Mouse (Mus musculus): Measurements from ENCODE around the gene Ate1. TPM values are rescaled to one million over a fixed set of nuclear protein-coding genes. Genes with fewer than 3 reads are reported as not detected.

The Ate1 gene
- polyA plus RNA-seq, 1 experiment, result 38.7 TPM

DNA sequence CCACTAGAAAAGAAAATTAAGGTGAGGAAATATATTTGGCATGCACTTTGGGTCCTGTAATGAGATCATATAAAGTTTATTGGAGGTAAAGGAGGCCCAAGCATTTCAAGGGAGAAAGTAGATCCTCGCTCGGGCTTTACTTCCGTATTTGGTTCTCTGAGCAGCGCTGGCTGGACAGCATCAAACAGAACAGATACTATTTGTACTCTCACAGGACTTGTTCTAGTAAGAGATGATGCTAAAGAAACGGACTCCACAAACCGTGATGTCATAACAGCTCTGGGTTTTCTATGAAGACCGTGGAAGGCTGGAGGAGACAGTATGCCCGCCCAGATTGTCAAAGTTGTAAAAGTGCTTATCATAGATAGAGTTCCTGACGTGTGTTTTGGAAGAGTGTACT, 7.1 kb upstream of the Ate1 start:
- no peak overlapping the region for H3K27ac ChIP-seq (ENCODE audit: insufficient read depth, low read length)
- TF ChIP-seq CTCF (IDR thresholded peaks at IDR 0.05; ENCODE audit: borderline replicate concordance, insufficient read depth, low read length) (no peak), POLR2A (IDR thresholded peaks at IDR 0.05; ENCODE audit: low read depth, low read length) (no peak)

GRCm38 (mm10) chr7:130523451-130523850, 3.3 kb upstream of the Ate1 start:
- Histone ChIP-seq H3K4me3 (ENCODE audit: insufficient read depth, low read length) (no peak overlapping the region), H3K4me1 (ENCODE audit: control insufficient read depth, insufficient read depth, low read length) (0 out of 2 replicates have a peak, but pooled peaks cover 2% of the 10 kb centered on the region), H3K27ac (ENCODE audit: insufficient read depth, low read length) (no peak overlapping the region)
- no peak for TF ChIP-seq CTCF (IDR thresholded peaks at IDR 0.05; ENCODE audit: borderline replicate concordance, insufficient read depth, low read length)
- no peak for TF ChIP-seq POLR2A (IDR thresholded peaks at IDR 0.05; ENCODE audit: low read depth, low read length)

More for the DNA sequence above, 7.1 kb upstream of the Ate1 start:
- no peak overlapping the region for H3K4me3 ChIP-seq (ENCODE audit: insufficient read depth, low read length)
- H3K4me1 ChIP-seq (ENCODE audit: control insufficient read depth, insufficient read depth, low read length), result no peaks in the 10 kb centered on the region

DNA sequence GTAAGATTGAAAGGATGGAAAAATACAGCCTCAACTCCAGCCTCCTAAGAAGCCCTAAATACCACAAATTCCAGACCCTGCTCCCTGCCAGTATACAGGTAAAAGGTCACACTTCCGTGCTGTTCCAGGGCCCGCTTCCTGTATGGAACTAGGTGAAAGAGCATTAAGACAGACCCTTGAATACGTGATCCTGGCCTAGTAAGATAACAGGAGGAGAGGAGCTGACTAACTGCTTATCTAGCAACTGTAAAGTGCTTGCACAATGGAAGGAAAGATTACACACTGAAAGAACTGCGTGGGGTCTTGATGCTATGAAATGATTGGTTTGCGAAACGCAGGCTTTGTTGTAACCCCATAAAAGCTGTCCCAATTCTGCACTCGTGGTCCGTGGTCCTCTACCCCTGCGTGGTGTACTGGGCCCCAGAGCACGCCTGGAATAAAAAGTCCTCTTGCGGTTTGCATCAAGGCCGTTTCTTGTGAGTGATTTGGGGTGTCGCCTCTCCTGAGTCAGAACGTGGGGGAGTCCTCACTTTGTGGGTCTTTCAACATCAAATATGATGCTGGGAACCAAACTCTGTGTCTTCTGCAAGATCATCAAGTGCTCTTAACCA, 748 bp upstream of the Ate1 start:
- no peak overlapping the region for H3K27ac ChIP-seq (ENCODE audit: insufficient read depth, low read length)
- H3K4me1 ChIP-seq (ENCODE audit: control insufficient read depth, insufficient read depth, low read length), result peaks cover 4% of the 10 kb centered on the region
- H3K4me3 ChIP-seq (ENCODE audit: insufficient read depth, low read length), result no peak overlapping the region
- no peak for TF ChIP-seq POLR2A (IDR thresholded peaks at IDR 0.05; ENCODE audit: low read depth, low read length)

- Histone ChIP-seq H3K4me1 (ENCODE audit: control insufficient read depth, insufficient read depth, low read length) (peaks cover 4% of the 10 kb centered on the region), H3K27ac (ENCODE audit: insufficient read depth, low read length) (peak overlapping the region; percentile 87), H3K4me3 (ENCODE audit: insufficient read depth, low read length) (peak overlapping the region; percentile 78)
- TF ChIP-seq CTCF (IDR thresholded peaks at IDR 0.05; ENCODE audit: borderline replicate concordance, insufficient read depth, low read length) (no peak), POLR2A (IDR thresholded peaks at IDR 0.05; ENCODE audit: low read depth, low read length) (peak; percentile 75)
Observed at GRCm38 (mm10) chr7:130519096-130520048, 797 bp downstream of the Ate1 start.

- H3K4me3 ChIP-seq (ENCODE audit: insufficient read depth, low read length), result peak overlapping the region; percentile 78
- TF ChIP-seq POLR2A (IDR thresholded peaks at IDR 0.05; ENCODE audit: low read depth, low read length) (no peak), CTCF (IDR thresholded peaks at IDR 0.05; ENCODE audit: borderline replicate concordance, insufficient read depth, low read length) (no peak)
- H3K4me1 ChIP-seq (ENCODE audit: control insufficient read depth, insufficient read depth, low read length), result peaks cover 4% of the 10 kb centered on the region
- H3K27ac ChIP-seq (ENCODE audit: insufficient read depth, low read length), result no peak overlapping the region; the same call in 1 of the 2 replicates
Observed at GRCm38 (mm10) chr7:130518213-130519095, 1.7 kb downstream of the Ate1 start.

GRCm38 (mm10) chr7:130510243-130510642, 9.9 kb downstream of the Ate1 start:
- TF ChIP-seq POLR2A (IDR thresholded peaks at IDR 0.05; ENCODE audit: low read depth, low read length) (no peak), CTCF (IDR thresholded peaks at IDR 0.05; ENCODE audit: borderline replicate concordance, insufficient read depth, low read length) (no peak)
- no peak overlapping the region for H3K27ac ChIP-seq (ENCODE audit: insufficient read depth, low read length)
- no peak overlapping the region for H3K4me3 ChIP-seq (ENCODE audit: insufficient read depth, low read length)
- H3K4me1 ChIP-seq (ENCODE audit: control insufficient read depth, insufficient read depth, low read length), result no peaks in the 10 kb centered on the region

GRCm38 (mm10) chr7:130503006-130503405, 17.2 kb downstream of the Ate1 start:
- TF ChIP-seq CTCF (IDR thresholded peaks at IDR 0.05; ENCODE audit: borderline replicate concordance, insufficient read depth, low read length), result no peak
- TF ChIP-seq POLR2A (IDR thresholded peaks at IDR 0.05; ENCODE audit: low read depth, low read length), result no peak
- H3K27ac ChIP-seq (ENCODE audit: insufficient read depth, low read length), result no peak overlapping the region
- H3K4me3 ChIP-seq (ENCODE audit: insufficient read depth, low read length), result no peak overlapping the region
- no peaks in the 10 kb centered on the region for H3K4me1 ChIP-seq (ENCODE audit: control insufficient read depth, insufficient read depth, low read length)

GRCm38 (mm10) chr7:130501499-130501898, 18.7 kb downstream of the Ate1 start:
- Histone ChIP-seq H3K4me1 (ENCODE audit: control insufficient read depth, insufficient read depth, low read length) (no peaks in the 10 kb centered on the region), H3K4me3 (ENCODE audit: insufficient read depth, low read length) (no peak overlapping the region), H3K27ac (ENCODE audit: insufficient read depth, low read length) (no peak overlapping the region)
- TF ChIP-seq POLR2A (IDR thresholded peaks at IDR 0.05; ENCODE audit: low read depth, low read length) (no peak), CTCF (IDR thresholded peaks at IDR 0.05; ENCODE audit: borderline replicate concordance, insufficient read depth, low read length) (no peak)

DNA sequence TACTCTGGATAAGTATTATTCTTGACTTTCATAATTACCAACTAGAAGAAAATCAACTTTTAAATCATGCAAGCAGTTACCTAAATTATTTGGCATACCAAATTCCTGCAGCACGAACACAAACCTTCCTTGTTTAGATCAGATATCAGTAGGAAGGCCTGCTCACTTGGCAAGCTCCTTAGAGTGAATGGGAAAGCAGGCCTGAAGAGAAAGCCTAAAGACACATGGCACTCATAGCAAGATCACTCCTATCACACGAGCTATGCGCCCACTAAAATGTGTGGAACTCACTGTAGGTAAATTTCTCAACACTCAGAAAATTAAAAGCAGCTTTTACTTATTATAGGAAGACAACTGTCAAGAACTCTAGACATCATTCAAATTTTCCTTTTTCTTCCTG, 26.8 kb downstream of the Ate1 start:
- TF ChIP-seq POLR2A (IDR thresholded peaks at IDR 0.05; ENCODE audit: low read depth, low read length) (no peak), CTCF (IDR thresholded peaks at IDR 0.05; ENCODE audit: borderline replicate concordance, insufficient read depth, low read length) (no peak)
- H3K4me1 ChIP-seq (ENCODE audit: control insufficient read depth, insufficient read depth, low read length), result peaks cover 15% of the 10 kb centered on the region
- no peak overlapping the region for H3K4me3 ChIP-seq (ENCODE audit: insufficient read depth, low read length)
- H3K27ac ChIP-seq (ENCODE audit: insufficient read depth, low read length), result peak overlapping the region; percentile 91
